Mouse (Mus musculus) megakaryocyte-erythroid progenitor cell, adult 5-6 weeks (primary cell): ENCODE data around the gene Kalrn. TPM values are rescaled to one million over a fixed set of nuclear protein-coding genes. Genes with fewer than 3 reads are reported as not detected.

Source experiments
- ATAC-seq: replicated peaks from 2 replicates; pipeline ENCODE4 v1.8.0; 2016; ENCODE audit warnings: mild to moderate bottlenecking, inconsistent platforms; ENCODE audit not compliant: severe bottlenecking, poor library complexity, low FRiP score, low TSS enrichment
- total RNA-seq, 2 experiments: library from RNA; stranded (forward) in 1 of 2; stranded (reverse) in 1 of 2; fragments of 200-1000, 215-1000 nt in 1 of 2; fragments of >200 nt in 1 of 2; fragmentation: Nextera tagmentation in 1 of 2; gene quantifications; 2 replicates each; pipeline ENCODE4 v1.2.3; 2014 to 2017

Gene Kalrn
- total RNA-seq, 2 experiments from 2014 or later: 1.6 to 3.7 TPM

DNA sequence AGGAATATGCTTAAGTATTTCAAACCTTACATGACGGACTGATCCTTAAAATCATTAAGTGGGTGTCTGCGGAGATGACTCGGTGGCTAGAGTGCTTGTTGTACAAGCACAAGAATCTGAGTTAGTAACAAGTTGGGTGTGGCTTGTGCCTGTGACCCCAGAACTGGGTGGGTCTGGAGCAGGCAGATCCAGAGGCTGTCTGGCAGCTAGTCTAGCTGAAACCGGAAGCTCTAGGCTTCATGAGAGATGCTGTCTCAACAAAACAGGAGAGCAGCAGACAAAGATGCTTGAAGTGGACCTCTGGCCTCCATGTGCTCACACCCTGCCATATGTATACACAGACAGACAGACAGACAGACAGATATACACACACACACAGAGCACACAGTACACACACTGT lies 582.6 kb downstream of the Kalrn start:
- ATAC-seq: no peak

DNA sequence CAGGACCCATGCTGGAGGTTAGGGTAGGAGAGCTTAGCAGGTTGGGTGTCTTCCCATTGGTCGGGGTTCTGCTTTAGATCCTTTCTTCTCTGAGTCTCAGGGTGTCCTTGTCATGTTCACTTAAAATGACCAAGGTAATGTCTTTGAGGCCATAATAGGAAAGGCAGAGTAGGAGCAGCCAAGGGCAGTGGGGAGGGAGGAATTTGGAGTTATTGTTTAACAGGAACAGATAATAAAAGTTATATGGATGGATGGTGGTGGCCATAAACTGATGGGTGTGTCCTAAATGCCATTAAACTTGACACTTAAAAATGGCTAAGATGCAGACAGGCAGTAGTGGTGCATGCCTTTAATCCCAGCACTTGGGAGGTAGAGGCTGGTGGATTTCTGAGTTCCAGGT lies 584.2 kb downstream of the Kalrn start:
- ATAC-seq: no peak

DNA sequence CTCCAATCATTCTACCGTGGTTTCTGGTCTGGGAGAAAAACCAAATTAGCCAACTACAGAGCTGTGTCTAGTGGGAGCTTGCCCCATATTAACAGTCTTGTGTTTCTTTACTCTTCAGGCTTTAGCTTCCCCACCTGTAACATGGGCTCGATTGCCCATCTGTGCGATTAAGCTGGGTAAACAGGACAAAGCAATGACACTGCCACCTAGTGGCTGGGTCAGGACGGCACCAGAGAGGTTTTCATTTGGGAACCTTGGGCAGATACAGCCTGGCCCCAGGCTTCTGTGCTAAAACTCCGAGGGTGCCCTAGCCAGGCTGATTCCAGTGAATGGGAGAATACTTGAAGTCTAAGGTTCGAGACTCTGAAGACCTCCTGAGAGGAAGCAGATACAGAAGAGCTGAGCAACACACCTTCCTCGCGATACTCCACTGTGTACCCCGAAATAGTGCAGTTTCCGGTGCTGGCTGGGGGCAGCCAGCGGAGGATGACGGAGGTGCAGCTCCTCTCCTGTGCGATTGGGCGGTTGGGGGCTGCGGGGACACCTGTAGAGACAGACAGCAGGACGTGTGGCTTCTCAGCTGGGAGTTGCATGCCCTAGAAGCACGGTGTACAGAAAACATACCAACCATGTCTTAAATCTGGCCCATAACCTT lies 584.8 kb downstream of the Kalrn start:
- peak; percentile 94 for ATAC-seq

DNA sequence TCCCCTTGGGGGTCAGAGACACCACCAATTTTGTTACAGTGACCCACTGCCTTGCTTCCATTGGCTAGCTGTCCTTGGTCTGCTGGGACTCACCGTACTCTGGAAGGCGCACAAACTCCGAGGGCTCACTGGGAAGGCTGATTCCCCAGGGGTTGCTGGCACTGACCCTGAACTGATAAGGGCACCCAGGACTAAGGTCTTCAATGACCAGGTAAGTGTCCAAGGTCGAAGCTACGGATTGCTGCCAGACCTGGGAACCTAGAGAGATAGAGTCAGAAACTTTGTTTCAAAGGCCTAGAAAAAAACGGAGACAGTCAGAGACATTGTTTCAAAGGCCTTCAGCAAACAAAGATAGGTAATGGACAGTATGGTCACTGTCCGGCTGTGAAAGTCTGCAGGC lies 586.3 kb downstream of the Kalrn start:
- ATAC-seq: no peak

DNA sequence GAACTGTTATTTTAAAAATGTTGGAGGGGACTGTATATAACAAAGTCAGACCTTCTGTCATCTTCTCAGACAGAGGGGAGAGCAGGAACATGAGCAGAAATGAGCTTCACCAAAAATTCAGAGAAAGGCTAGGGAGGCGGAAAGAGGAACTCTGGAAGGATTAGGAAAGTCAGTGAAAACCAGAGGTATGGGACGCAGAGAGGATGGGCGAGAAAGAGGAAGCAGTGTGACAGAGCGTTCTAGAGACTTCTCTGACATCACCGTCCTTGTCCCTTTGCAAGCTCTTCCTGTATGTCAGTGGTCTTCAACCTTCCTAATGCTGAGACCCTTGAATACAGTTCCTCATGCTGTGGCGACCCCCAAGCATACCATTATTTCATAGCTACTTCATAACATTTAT lies 588.0 kb downstream of the Kalrn start:
- no peak for ATAC-seq

DNA sequence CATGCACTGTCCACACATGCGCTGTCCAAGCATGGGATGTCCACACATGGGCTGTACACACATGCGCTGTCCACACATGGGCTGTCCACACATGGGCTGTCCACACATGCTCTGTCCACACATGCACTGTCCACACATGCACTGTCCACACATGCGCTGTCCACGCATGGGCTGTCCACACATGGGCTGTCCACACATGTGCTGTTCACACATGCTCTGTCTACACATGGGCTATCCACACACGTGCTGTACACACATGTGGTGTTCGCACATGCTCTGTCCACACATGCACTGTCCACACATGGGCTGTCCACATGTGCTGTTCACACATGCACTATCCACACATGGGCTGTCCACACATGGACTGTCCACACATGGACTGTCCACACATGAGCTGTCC lies 589.6 kb downstream of the Kalrn start:
- no peak for ATAC-seq

DNA sequence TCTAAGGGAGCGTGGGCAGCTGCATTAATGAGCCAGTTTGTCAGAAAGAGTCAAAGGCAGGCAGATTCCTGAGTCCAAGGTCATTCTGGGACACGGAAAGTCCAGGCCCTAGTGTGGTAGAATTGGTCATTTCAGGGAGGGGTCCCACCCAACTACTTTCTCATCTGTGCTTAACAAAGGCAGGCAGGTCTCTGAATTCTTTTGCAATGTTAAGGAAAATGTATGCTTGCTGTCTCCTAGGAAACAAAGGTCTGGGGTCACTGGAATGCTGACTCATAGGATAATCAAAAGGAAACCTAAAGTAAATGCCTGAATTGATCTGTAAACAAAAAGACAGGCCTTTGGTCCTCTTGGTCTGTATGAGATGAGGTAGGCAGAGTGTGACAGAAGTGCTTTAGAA lies 593.5 kb downstream of the Kalrn start:
- no peak for ATAC-seq

DNA sequence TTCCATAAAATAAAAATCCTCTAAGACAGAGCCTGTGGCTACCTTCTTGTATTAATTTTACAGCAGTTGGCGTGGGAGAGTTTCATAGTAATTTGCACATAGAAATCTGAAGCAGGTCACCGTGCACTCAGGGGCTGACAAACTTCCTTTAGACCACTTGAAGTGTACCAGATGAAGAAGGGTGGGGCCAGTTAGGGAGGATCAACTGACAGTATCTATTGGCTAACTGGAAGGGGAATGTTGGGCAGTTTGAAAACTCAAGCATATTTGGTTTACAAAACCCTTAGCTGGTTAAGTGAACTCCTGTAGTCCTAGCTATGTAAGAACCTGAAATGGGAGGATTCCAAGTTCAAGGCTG lies 606.1 kb downstream of the Kalrn start:
- peak; percentile 56 for ATAC-seq

DNA sequence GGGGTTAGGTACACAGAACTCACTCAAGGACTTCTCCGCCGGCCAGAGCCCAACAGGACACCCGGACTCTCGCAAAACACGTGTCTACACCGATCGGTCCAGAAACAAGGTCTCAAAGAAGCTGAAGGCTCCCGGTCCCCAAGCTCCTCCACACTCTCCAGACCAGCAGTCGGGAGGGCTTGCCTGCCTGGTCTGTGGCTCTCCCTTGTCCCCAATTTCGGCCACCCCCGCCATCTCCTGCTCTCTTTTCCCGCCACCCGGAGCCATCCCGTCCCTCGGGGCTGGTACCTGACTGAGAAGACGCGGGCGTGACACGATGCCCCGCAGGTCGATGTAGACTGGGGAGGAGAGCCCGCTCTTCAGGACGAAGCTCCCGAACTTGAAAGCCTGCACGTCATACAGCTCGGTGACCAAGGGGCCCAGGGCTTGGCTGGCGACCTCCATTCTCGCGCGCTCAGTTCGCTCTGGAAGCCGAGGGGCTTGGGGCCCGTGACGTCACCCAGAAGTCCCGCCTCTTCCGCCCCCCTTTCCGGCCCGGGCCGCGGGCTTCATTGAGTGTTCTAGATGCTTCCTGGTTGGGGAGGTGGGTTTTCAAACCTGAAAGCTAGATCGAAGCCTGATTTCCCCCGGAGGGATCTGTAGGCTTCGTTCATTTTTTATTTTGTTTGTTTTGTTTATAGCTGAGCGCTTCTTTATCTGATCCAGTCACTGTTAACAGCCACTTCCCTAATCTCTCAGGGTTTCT lies 606.6 kb downstream of the Kalrn start, which contains the start of gene Umps:
Gene Umps, minus strand, starts transcription at position 501 of the 745 bp plus-strand sequence.
- ATAC-seq: peak; percentile 93

DNA sequence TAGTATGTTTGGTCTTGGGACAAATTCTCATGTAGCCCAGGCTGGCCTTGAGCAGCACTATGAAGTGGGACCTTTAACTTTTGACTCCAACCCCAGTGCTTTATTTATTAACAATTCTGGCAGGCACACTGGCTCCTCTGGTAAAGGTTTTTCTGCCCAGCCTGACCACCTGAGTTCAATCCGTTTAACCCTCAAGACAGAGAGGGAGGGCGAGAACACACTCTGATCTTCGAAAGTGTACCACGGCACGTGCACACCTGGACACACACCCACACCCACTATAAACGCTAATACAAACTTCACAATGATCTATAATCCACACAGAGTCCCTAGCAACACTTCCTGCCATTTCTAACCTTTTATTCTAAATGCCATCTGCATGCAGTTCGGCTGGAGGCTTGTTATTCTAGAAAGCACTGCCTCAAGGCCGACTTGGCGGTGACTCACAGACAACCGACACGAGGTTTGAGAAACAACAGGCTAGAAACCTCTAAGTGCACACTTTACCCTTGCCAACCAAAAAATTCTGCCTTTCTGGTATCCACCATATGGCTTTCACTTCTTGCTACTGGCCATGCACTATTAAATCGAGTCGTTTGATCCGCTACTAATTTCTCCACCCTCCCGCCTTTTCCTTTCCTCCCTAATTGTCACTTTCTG lies 607.3 kb downstream of the Kalrn start:
- no peak for ATAC-seq

DNA sequence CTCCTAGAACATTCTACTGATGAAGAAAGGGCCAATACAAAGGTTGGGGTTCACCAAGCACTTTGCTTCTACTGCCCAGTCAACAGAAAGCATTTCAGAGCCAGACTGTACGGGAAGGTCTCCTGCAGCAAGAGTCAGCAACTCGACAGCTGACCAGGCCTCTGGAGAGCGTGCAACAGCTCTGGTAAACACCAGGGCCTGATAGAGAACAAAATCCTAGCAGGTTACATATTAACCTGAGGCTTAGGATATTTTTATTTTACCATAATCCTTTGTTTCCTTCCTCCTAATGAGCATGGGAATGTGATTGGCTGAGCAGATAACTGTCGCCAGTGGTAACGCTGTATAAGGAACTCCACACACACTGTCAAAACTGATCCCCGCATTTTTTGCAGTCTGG lies 609.8 kb downstream of the Kalrn start:
- ATAC-seq: no peak

DNA sequence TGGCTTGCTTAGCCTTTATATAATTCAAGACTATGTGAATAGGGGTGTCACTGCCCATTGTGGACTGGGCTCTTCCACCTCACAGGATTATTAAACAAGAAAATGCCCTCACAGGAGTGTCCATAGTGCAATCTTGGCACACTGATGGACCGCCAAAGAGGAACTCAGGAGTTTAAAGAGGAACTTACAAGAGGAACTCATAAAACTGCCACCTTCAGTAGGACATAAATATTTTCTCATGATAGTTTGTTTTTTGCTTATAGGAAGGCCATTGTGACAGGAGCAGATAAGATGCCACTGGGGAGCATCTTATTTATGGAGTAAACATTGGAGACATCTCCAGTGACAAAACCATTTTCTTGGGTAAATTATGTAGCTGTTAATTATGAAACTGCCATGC lies 618.5 kb downstream of the Kalrn start:
- ATAC-seq: no peak

DNA sequence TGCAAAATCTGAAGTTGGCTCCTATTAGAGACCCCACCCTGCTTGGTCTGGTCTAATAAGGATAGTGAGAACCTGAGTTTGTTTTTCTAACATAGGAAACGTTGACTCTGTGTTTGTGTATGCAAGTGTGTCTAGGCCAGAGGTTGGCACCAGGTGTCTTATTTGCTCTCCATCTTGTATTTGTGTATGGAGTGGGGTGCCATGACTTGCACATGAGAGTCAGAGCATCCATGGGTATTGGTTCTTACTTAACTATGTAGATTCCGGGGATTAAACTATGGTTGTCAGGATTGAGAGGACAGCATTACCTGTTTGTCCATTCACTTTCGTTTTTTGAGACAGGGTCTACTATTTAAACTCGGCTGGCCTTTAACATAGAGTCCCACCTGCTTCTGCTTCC lies 620.3 kb downstream of the Kalrn start:
- no peak for ATAC-seq

DNA sequence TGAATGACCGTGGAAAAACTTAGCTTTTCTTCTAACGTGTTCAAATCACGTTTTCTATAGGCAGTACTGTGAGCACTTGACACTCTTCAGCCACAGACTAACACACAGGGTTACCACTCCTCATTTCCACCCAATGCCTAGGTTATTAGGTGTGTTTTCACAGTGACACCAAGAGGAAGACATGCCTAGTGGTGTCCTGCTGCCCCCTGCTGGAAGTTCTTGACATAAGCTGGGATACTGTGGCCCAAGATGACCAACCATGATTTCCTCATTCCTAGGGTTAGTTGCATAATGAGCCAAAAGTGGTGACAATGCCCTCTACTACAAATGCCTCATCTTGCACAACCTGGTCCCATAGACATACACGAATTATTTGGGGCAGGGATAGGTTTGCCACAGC lies 622.5 kb downstream of the Kalrn start:
- ATAC-seq: peak; percentile 81

DNA sequence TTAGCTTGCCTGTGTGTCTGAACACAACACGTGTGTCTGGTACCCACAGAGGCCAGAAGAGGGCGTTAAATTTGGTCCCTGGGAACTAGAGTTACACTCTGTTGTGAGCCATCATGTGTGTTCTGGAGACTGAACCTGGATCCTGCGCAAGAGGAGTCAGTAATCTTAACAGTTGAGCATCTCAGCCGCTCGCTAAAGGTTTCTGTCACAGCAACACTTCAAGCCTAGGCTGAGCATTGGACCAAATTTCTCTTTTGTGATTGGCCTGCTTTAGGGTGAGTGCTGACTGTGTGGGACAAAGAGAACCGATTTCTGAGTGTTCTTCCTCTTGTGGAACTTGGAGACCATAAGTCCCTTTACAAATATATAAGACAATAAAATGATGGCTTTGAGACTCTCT lies 622.9 kb downstream of the Kalrn start:
- ATAC-seq: no peak

DNA sequence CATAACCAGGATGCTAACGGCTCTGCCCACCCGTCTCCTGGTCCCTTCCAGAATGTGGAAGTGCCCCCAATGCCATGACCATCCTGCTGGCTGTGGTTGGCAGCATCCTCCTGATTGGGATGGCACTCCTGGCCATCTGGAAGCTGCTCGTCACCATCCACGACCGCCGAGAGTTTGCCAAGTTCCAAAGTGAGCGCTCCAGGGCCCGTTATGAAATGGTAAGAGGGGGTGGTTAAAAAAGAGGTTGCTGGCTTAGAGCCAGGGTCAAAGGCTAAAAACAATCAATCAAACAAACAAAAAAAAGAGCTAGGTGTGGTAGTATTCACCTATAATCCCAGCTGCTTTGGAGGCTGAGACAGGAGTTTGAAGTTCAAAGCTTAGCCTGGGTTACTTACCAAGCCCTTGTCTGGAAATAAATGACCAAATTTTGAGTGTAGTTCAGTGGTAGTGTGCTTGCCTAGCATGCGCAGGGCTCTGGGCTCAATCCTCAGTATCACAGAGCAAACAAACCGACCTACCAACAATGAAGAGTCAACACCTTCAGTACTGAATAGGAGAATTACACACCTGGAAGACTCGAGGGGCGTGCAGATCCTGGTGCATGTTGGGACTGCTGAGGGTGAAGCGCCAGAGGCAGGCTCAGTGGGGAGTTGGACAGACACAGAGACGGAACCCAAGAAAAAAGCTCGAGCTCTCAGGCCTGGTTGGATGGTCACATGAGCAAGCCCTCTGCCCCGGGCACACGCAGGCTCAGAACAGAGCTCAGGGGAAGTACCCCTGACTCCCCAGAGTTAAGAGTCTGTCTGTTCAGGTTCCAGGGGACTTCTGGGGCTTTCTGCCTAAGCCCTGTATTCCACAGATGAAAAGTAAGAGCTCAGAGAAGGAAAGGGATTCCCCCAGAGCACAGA lies 625.4 kb downstream of the Kalrn start:
- no peak for ATAC-seq

DNA sequence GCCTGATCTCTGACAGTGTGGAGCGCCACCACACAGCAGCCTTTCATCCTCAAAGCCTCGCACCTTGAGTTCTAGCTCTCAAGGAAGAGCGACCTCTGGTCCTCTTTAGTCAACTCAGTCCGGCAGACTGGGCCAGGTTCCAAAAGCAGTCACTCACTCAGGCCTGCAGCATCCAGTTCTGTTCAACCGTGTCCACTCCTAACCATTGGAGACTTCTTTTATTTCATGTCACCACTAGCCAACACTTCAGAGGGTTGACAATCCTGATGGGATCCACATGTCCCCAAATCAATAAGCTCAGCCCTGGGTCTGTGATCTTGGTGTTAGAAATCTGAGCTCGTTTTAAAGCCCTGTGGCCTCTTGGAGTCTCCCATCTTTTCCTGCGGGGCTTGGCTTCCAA lies 627.3 kb downstream of the Kalrn start:
- no peak for ATAC-seq

DNA sequence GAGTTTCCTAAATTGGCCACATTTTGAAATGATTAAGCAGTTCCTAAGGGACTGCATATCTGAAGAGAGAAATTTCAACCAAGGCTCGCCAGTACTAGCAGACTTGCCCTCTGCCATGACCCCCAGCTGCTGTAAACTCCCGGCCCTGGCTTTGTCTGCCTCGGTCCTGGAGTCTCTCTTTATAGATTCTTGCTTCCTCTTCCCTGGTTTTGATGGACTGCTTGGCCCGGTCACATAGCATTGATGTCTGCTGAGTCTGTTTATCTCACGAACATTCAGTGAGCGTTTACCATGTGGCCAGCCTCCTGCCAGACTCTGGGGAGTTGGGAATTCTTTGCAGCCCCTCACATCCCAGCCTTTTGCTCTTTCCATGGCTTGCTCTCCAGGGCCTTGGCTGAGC lies 628.6 kb downstream of the Kalrn start:
- no peak for ATAC-seq

DNA sequence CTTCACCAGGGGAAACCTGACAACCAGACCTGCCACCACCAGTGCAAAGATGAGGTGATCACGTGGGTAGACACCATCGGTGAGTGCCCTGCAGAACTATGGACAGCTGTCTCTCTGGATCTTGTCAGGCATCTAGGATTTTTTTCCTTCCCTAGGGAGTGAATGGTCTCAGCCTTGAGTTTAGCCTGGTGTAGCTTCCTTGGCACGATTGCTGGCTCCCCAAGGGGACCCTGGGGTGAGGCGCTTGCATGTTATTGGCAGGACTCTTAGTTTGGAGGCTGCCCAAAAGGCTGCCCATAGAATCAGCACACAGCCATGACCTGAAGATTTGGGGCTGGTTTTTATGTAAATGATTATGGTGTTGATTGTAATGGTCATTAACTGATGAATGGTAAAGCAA lies 629.2 kb downstream of the Kalrn start:
- no peak for ATAC-seq

DNA sequence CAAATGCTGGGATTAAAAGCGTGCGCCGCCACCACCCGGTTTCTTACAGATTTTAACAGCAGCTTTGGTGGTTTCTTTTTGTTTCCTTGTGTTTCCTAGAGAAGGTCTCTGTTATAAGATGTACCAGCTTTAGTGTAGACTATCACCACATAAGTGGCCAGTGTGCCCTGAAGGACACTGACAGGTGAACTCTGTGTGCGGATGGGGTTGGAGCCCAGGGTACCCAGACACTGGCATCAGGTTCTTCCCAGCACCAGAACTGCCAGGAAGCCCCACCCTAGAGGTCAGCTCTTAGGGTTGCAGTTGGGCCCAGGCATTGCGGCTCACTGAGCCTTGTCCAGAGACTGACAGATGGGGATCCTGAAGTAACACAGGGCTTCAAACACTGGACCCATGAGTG lies 629.9 kb downstream of the Kalrn start:
- ATAC-seq: no peak
